Mouse (Mus musculus): ENCODE results near the gene Msi2. TPM values are rescaled to one million over a fixed set of nuclear protein-coding genes. Genes with fewer than 3 reads are reported as not detected.

The Msi2 gene
- polyA plus RNA-seq, 1 experiment from 2014 or later: 17.9 TPM

- ATAC-seq (ENCODE audit: insufficient number of reproducible peaks, insufficient read depth, low FRiP score, low read depth): no peak
- H3K27me3 ChIP-seq (ENCODE audit: control insufficient read depth, insufficient read depth, low read length): no peaks in the 10 kb centered on the region
- 77% methylated on average over 7 of the region's 7 CpGs for WGBS
These were observed 358.6 kb downstream of the Msi2 start for GRCm38 (mm10) chr11:88359736-88360135.

GRCm38 (mm10) chr11:88357325-88357724, 361.0 kb downstream of the Msi2 start:
- ATAC-seq (ENCODE audit: insufficient number of reproducible peaks, insufficient read depth, low FRiP score, low read depth): no peak
- Histone ChIP-seq H3K4me3 (ENCODE audit: low read depth, low read length) (no peak overlapping the region), H3K4me2 (replicated peaks; ENCODE audit: low read depth, low read length) (no peak overlapping the region), H3K36me3 (ENCODE audit: control insufficient read depth, insufficient read depth, low read length) (no peaks in the 10 kb centered on the region), H3K4me1 (ENCODE audit: control insufficient read depth, insufficient read depth, low read length) (no peaks in the 10 kb centered on the region), H3K9ac (replicated peaks; ENCODE audit: low read depth, low read length) (no peak overlapping the region), H3K27ac (ENCODE audit: low read length) (peak overlapping the region; percentile 35; the same call in 1 of the 2 replicates), H3K27me3 (ENCODE audit: control insufficient read depth, insufficient read depth, low read length) (no peaks in the 10 kb centered on the region), H3K9me3 (ENCODE audit: control insufficient read depth, low read depth, low read length) (no peaks in the 10 kb centered on the region)
- WGBS: 52% methylated on average over 9 of the region's 9 CpGs

More at GRCm38 (mm10) chr11:88359736-88360135, 358.6 kb downstream of the Msi2 start:
- Histone ChIP-seq H3K4me2 (replicated peaks; ENCODE audit: low read depth, low read length) (no peak overlapping the region), H3K9me3 (ENCODE audit: control insufficient read depth, low read depth, low read length) (no peaks in the 10 kb centered on the region), H3K4me3 (ENCODE audit: low read depth, low read length) (no peak overlapping the region), H3K36me3 (ENCODE audit: control insufficient read depth, insufficient read depth, low read length) (no peaks in the 10 kb centered on the region), H3K4me1 (ENCODE audit: control insufficient read depth, insufficient read depth, low read length) (no peaks in the 10 kb centered on the region), H3K9ac (replicated peaks; ENCODE audit: low read depth, low read length) (no peak overlapping the region), H3K27ac (ENCODE audit: low read length) (no peak overlapping the region)

- peak; percentile 89 for ATAC-seq (ENCODE audit: insufficient number of reproducible peaks, insufficient read depth, low FRiP score, low read depth)
- peak overlapping the region; percentile 48 for H3K27ac ChIP-seq (ENCODE audit: low read length)
- H3K4me1 ChIP-seq (ENCODE audit: control insufficient read depth, insufficient read depth, low read length): no peaks in the 10 kb centered on the region
- no peaks in the 10 kb centered on the region for H3K9me3 ChIP-seq (ENCODE audit: control insufficient read depth, low read depth, low read length)
- no peaks in the 10 kb centered on the region for H3K27me3 ChIP-seq (ENCODE audit: control insufficient read depth, insufficient read depth, low read length)
- H3K36me3 ChIP-seq (ENCODE audit: control insufficient read depth, insufficient read depth, low read length): no peaks in the 10 kb centered on the region
- H3K9ac ChIP-seq (replicated peaks; ENCODE audit: low read depth, low read length): no peak overlapping the region
- H3K4me3 ChIP-seq (ENCODE audit: low read depth, low read length): no peak overlapping the region
- H3K4me2 ChIP-seq (replicated peaks; ENCODE audit: low read depth, low read length): no peak overlapping the region
- 52% methylated on average over 8 of the region's 8 CpGs for WGBS
These were observed 361.6 kb downstream of the Msi2 start for GRCm38 (mm10) chr11:88356598-88357290.

GRCm38 (mm10) chr11:88356016-88356415, 362.3 kb downstream of the Msi2 start:
- no peak overlapping the region for H3K9ac ChIP-seq (replicated peaks; ENCODE audit: low read depth, low read length)
- 73% methylated on average over 12 of the region's 12 CpGs for WGBS
- no peak overlapping the region for H3K4me3 ChIP-seq (ENCODE audit: low read depth, low read length)
- H3K27ac ChIP-seq (ENCODE audit: low read length): peak overlapping the region; percentile 48; the same call in 1 of the 2 replicates
- H3K36me3 ChIP-seq (ENCODE audit: control insufficient read depth, insufficient read depth, low read length): no peaks in the 10 kb centered on the region
- no peak for ATAC-seq (ENCODE audit: insufficient number of reproducible peaks, insufficient read depth, low FRiP score, low read depth)
- H3K9me3 ChIP-seq (ENCODE audit: control insufficient read depth, low read depth, low read length): no peaks in the 10 kb centered on the region
- no peaks in the 10 kb centered on the region for H3K27me3 ChIP-seq (ENCODE audit: control insufficient read depth, insufficient read depth, low read length)
- no peaks in the 10 kb centered on the region for H3K4me1 ChIP-seq (ENCODE audit: control insufficient read depth, insufficient read depth, low read length)
- no peak overlapping the region for H3K4me2 ChIP-seq (replicated peaks; ENCODE audit: low read depth, low read length)

- Histone ChIP-seq H3K27ac (ENCODE audit: low read length) (no peak overlapping the region), H3K4me1 (ENCODE audit: control insufficient read depth, insufficient read depth, low read length) (no peaks in the 10 kb centered on the region), H3K27me3 (ENCODE audit: control insufficient read depth, insufficient read depth, low read length) (no peaks in the 10 kb centered on the region), H3K9ac (replicated peaks; ENCODE audit: low read depth, low read length) (no peak overlapping the region), H3K36me3 (ENCODE audit: control insufficient read depth, insufficient read depth, low read length) (no peaks in the 10 kb centered on the region), H3K4me3 (ENCODE audit: low read depth, low read length) (no peak overlapping the region), H3K4me2 (replicated peaks; ENCODE audit: low read depth, low read length) (no peak overlapping the region), H3K9me3 (ENCODE audit: control insufficient read depth, low read depth, low read length) (no peaks in the 10 kb centered on the region)
- no peak for ATAC-seq (ENCODE audit: insufficient number of reproducible peaks, insufficient read depth, low FRiP score, low read depth)
- WGBS: 88% methylated on average over 9 of the region's 9 CpGs
These were observed 363.5 kb downstream of the Msi2 start for GRCm38 (mm10) chr11:88354771-88355170.

GRCm38 (mm10) chr11:88351722-88352473, 366.4 kb downstream of the Msi2 start:
- Histone ChIP-seq H3K9ac (replicated peaks; ENCODE audit: low read depth, low read length) (no peak overlapping the region), H3K36me3 (ENCODE audit: control insufficient read depth, insufficient read depth, low read length) (no peaks in the 10 kb centered on the region; the same call in 1 of the 2 replicates), H3K27me3 (ENCODE audit: control insufficient read depth, insufficient read depth, low read length) (no peaks in the 10 kb centered on the region), H3K27ac (ENCODE audit: low read length) (no peak overlapping the region), H3K4me1 (ENCODE audit: control insufficient read depth, insufficient read depth, low read length) (no peaks in the 10 kb centered on the region), H3K9me3 (ENCODE audit: control insufficient read depth, low read depth, low read length) (no peaks in the 10 kb centered on the region), H3K4me2 (replicated peaks; ENCODE audit: low read depth, low read length) (no peak overlapping the region), H3K4me3 (ENCODE audit: low read depth, low read length) (no peak overlapping the region)
- 80% methylated on average over 3 of the region's 3 CpGs for WGBS
- no peak for ATAC-seq (ENCODE audit: insufficient number of reproducible peaks, insufficient read depth, low FRiP score, low read depth)

- H3K9ac ChIP-seq (replicated peaks; ENCODE audit: low read depth, low read length): no peak overlapping the region
- no peak for ATAC-seq (ENCODE audit: insufficient number of reproducible peaks, insufficient read depth, low FRiP score, low read depth)
- H3K4me2 ChIP-seq (replicated peaks; ENCODE audit: low read depth, low read length): no peak overlapping the region
- no peak overlapping the region for H3K4me3 ChIP-seq (ENCODE audit: low read depth, low read length)
- H3K36me3 ChIP-seq (ENCODE audit: control insufficient read depth, insufficient read depth, low read length): no peaks in the 10 kb centered on the region; the same call in 1 of the 2 replicates
- no peaks in the 10 kb centered on the region for H3K4me1 ChIP-seq (ENCODE audit: control insufficient read depth, insufficient read depth, low read length)
- H3K27ac ChIP-seq (ENCODE audit: low read length): no peak overlapping the region
- WGBS: 74% methylated on average over 23 of the region's 23 CpGs
- no peaks in the 10 kb centered on the region for H3K9me3 ChIP-seq (ENCODE audit: control insufficient read depth, low read depth, low read length)
- H3K27me3 ChIP-seq (ENCODE audit: control insufficient read depth, insufficient read depth, low read length): no peaks in the 10 kb centered on the region
These were observed 369.6 kb downstream of the Msi2 start for GRCm38 (mm10) chr11:88348690-88349089.

GRCm38 (mm10) chr11:88348056-88348455, 370.3 kb downstream of the Msi2 start:
- Histone ChIP-seq H3K9me3 (ENCODE audit: control insufficient read depth, low read depth, low read length) (no peaks in the 10 kb centered on the region), H3K4me3 (ENCODE audit: low read depth, low read length) (no peak overlapping the region), H3K36me3 (ENCODE audit: control insufficient read depth, insufficient read depth, low read length) (no peaks in the 10 kb centered on the region; the same call in 1 of the 2 replicates), H3K4me2 (replicated peaks; ENCODE audit: low read depth, low read length) (no peak overlapping the region), H3K27me3 (ENCODE audit: control insufficient read depth, insufficient read depth, low read length) (no peaks in the 10 kb centered on the region), H3K27ac (ENCODE audit: low read length) (no peak overlapping the region), H3K4me1 (ENCODE audit: control insufficient read depth, insufficient read depth, low read length) (no peaks in the 10 kb centered on the region), H3K9ac (replicated peaks; ENCODE audit: low read depth, low read length) (no peak overlapping the region)
- WGBS: 76% methylated on average over 3 of the region's 3 CpGs
- no peak for ATAC-seq (ENCODE audit: insufficient number of reproducible peaks, insufficient read depth, low FRiP score, low read depth)

All from stomach, embryonic 14.5 days (tissue).